Mouse (Mus musculus): Measurements from ENCODE around the gene Il1rapl1. TPM values are rescaled to one million over a fixed set of nuclear protein-coding genes. Genes with fewer than 3 reads are reported as not detected.
"Not testable (repeated sequence)": the region's sequence is repeated elsewhere in the genome, so short reads cannot be mapped to it uniquely, and the experiment has no call there.

Il1rapl1 gene
- polyA plus RNA-seq, 1 experiment from 2014 or later: 5.8 TPM

- Histone ChIP-seq H3K27ac (replicated peaks) (no peak overlapping the region), H3K27me3 (replicated peaks) (no peaks in the 10 kb centered on the region), H3K4me2 (no peak overlapping the region), H3K4me3 (replicated peaks) (no peak overlapping the region), H3K9me3 (replicated peaks) (no peaks in the 10 kb centered on the region), H3K9ac (replicated peaks) (no peak overlapping the region), H3K36me3 (no peaks in the 10 kb centered on the region), H3K4me1 (no peaks in the 10 kb centered on the region)
- ATAC-seq (ENCODE audit: low FRiP score): no peak
Observed at GRCm38 (mm10) chrX:87507997-87508396, 607.4 kb downstream of the Il1rapl1 start.

- Histone ChIP-seq H3K9me3 (replicated peaks) (no peaks in the 10 kb centered on the region), H3K4me3 (replicated peaks) (no peak overlapping the region), H3K27me3 (replicated peaks) (no peaks in the 10 kb centered on the region), H3K36me3 (no peaks in the 10 kb centered on the region), H3K27ac (replicated peaks) (no peak overlapping the region), H3K4me1 (no peaks in the 10 kb centered on the region), H3K4me2 (no peak overlapping the region), H3K9ac (replicated peaks) (no peak overlapping the region)
- 79% methylated on average over 5 of the region's 5 CpGs for WGBS
- no peak for ATAC-seq (ENCODE audit: low FRiP score)
Observed at GRCm38 (mm10) chrX:87502604-87503003, 612.8 kb downstream of the Il1rapl1 start.

GRCm38 (mm10) chrX:87483416-87483815 lies 632.0 kb downstream of the Il1rapl1 start:
- Histone ChIP-seq H3K36me3 (no peaks in the 10 kb centered on the region), H3K27me3 (replicated peaks) (no peaks in the 10 kb centered on the region), H3K4me3 (replicated peaks) (no peak overlapping the region), H3K9me3 (replicated peaks) (no peaks in the 10 kb centered on the region), H3K4me1 (no peaks in the 10 kb centered on the region), H3K4me2 (no peak overlapping the region), H3K27ac (replicated peaks) (no peak overlapping the region), H3K9ac (replicated peaks) (no peak overlapping the region)
- WGBS: 95% methylated on average over 1 of the region's 1 CpGs
- no peak for ATAC-seq (ENCODE audit: low FRiP score)

- H3K27me3 ChIP-seq (replicated peaks); H3K36me3 ChIP-seq: not testable (repeated sequence)
- 60% methylated on average over 11 of the region's 11 CpGs for WGBS
Observed at GRCm38 (mm10) chrX:87238191-87238590, 877.3 kb downstream of the Il1rapl1 start.

GRCm38 (mm10) chrX:87225280-87225679 lies 890.2 kb downstream of the Il1rapl1 start:
- Histone ChIP-seq H3K36me3 (no peaks in the 10 kb centered on the region), H3K27me3 (replicated peaks) (no peaks in the 10 kb centered on the region), H3K4me2 (no peak overlapping the region), H3K9me3 (replicated peaks) (no peaks in the 10 kb centered on the region), H3K9ac (replicated peaks) (no peak overlapping the region), H3K4me1 (no peaks in the 10 kb centered on the region), H3K4me3 (replicated peaks) (no peak overlapping the region), H3K27ac (replicated peaks) (no peak overlapping the region)
- ATAC-seq (ENCODE audit: low FRiP score): no peak; the same call in 1 of the 2 replicates

More at GRCm38 (mm10) chrX:87238191-87238590, 877.3 kb downstream of the Il1rapl1 start:
- not testable (repeated sequence) for H3K9ac ChIP-seq (replicated peaks); H3K4me3 ChIP-seq (replicated peaks); H3K4me2 ChIP-seq; H3K4me1 ChIP-seq; H3K9me3 ChIP-seq (replicated peaks); ATAC-seq (ENCODE audit: low FRiP score); H3K27ac ChIP-seq (replicated peaks)

- Histone ChIP-seq H3K27me3 (replicated peaks) (no peaks in the 10 kb centered on the region), H3K9ac (replicated peaks) (no peak overlapping the region), H3K4me3 (replicated peaks) (no peak overlapping the region), H3K27ac (replicated peaks) (no peak overlapping the region), H3K9me3 (replicated peaks) (no peaks in the 10 kb centered on the region), H3K4me2 (no peak overlapping the region), H3K36me3 (no peaks in the 10 kb centered on the region), H3K4me1 (no peaks in the 10 kb centered on the region)
- no peak for ATAC-seq (ENCODE audit: low FRiP score)
Observed at GRCm38 (mm10) chrX:87002296-87002695, 1113.1 kb downstream of the Il1rapl1 start.

- Histone ChIP-seq H3K9ac (replicated peaks) (no peak overlapping the region), H3K36me3 (no peaks in the 10 kb centered on the region), H3K9me3 (replicated peaks) (no peaks in the 10 kb centered on the region), H3K27ac (replicated peaks) (no peak overlapping the region), H3K4me1 (no peaks in the 10 kb centered on the region), H3K4me2 (no peak overlapping the region), H3K27me3 (replicated peaks) (no peaks in the 10 kb centered on the region), H3K4me3 (replicated peaks) (no peak overlapping the region)
- 27% methylated on average over 1 of the region's 1 CpGs for WGBS
- peak; percentile 47; the same call in 1 of the 2 replicates for ATAC-seq (ENCODE audit: low FRiP score)
Observed at GRCm38 (mm10) chrX:86955126-86955525, 1160.3 kb downstream of the Il1rapl1 start.

- no peak overlapping the region for H3K4me3 ChIP-seq (replicated peaks)
- ATAC-seq (ENCODE audit: low FRiP score): peak; percentile 63
- WGBS: 54% methylated on average over 1 of the region's 1 CpGs
- no peak overlapping the region for H3K9ac ChIP-seq (replicated peaks)
- H3K27ac ChIP-seq (replicated peaks): no peak overlapping the region
- no peaks in the 10 kb centered on the region for H3K4me1 ChIP-seq
- no peak overlapping the region for H3K4me2 ChIP-seq
- no peaks in the 10 kb centered on the region for H3K9me3 ChIP-seq (replicated peaks)
- no peaks in the 10 kb centered on the region for H3K36me3 ChIP-seq
- no peaks in the 10 kb centered on the region for H3K27me3 ChIP-seq (replicated peaks)
Observed at GRCm38 (mm10) chrX:86954614-86955013, 1160.8 kb downstream of the Il1rapl1 start.

- no peak overlapping the region for H3K4me2 ChIP-seq
- no peaks in the 10 kb centered on the region for H3K36me3 ChIP-seq
- no peak overlapping the region for H3K4me3 ChIP-seq (replicated peaks)
- no peaks in the 10 kb centered on the region for H3K9me3 ChIP-seq (replicated peaks)
- ATAC-seq (ENCODE audit: low FRiP score): no peak
- H3K9ac ChIP-seq (replicated peaks): no peak overlapping the region
- H3K27me3 ChIP-seq (replicated peaks): no peaks in the 10 kb centered on the region
- 66% methylated on average over 2 of the region's 2 CpGs for WGBS
- no peaks in the 10 kb centered on the region for H3K4me1 ChIP-seq
- H3K27ac ChIP-seq (replicated peaks): no peak overlapping the region
Observed at GRCm38 (mm10) chrX:86950940-86951339, 1164.5 kb downstream of the Il1rapl1 start.

GRCm38 (mm10) chrX:86949112-86949511 lies 1166.3 kb downstream of the Il1rapl1 start:
- H3K4me1 ChIP-seq: no peaks in the 10 kb centered on the region
- H3K27me3 ChIP-seq (replicated peaks): no peaks in the 10 kb centered on the region
- H3K4me3 ChIP-seq (replicated peaks): no peak overlapping the region
- no peak overlapping the region for H3K9ac ChIP-seq (replicated peaks)
- H3K27ac ChIP-seq (replicated peaks): no peak overlapping the region
- H3K9me3 ChIP-seq (replicated peaks): no peaks in the 10 kb centered on the region
- H3K4me2 ChIP-seq: no peak overlapping the region
- no peak for ATAC-seq (ENCODE audit: low FRiP score)
- no peaks in the 10 kb centered on the region for H3K36me3 ChIP-seq

GRCm38 (mm10) chrX:86854835-86855234 lies 1260.6 kb downstream of the Il1rapl1 start:
- no peak overlapping the region for H3K9ac ChIP-seq (replicated peaks)
- no peaks in the 10 kb centered on the region for H3K36me3 ChIP-seq
- H3K4me1 ChIP-seq: no peaks in the 10 kb centered on the region
- H3K4me3 ChIP-seq (replicated peaks): no peak overlapping the region
- H3K27ac ChIP-seq (replicated peaks): no peak overlapping the region
- H3K27me3 ChIP-seq (replicated peaks): no peaks in the 10 kb centered on the region
- ATAC-seq (ENCODE audit: low FRiP score): no peak
- H3K9me3 ChIP-seq (replicated peaks): no peaks in the 10 kb centered on the region
- WGBS: 49% methylated on average over 2 of the region's 2 CpGs
- H3K4me2 ChIP-seq: no peak overlapping the region

GRCm38 (mm10) chrX:86808218-86808617 lies 1307.2 kb downstream of the Il1rapl1 start:
- no peak for ATAC-seq (ENCODE audit: low FRiP score)
- WGBS: 83% methylated on average over 3 of the region's 3 CpGs
- H3K4me1 ChIP-seq: no peaks in the 10 kb centered on the region

GRCm38 (mm10) chrX:86802725-86803124 lies 1312.7 kb downstream of the Il1rapl1 start:
- no peak overlapping the region for H3K27ac ChIP-seq (replicated peaks)
- H3K4me1 ChIP-seq: no peaks in the 10 kb centered on the region
- no peaks in the 10 kb centered on the region for H3K27me3 ChIP-seq (replicated peaks)
- H3K4me2 ChIP-seq: no peak overlapping the region
- H3K9me3 ChIP-seq (replicated peaks): no peaks in the 10 kb centered on the region
- WGBS: 54% methylated on average over 2 of the region's 2 CpGs
- no peak for ATAC-seq (ENCODE audit: low FRiP score)
- no peak overlapping the region for H3K4me3 ChIP-seq (replicated peaks)
- no peaks in the 10 kb centered on the region for H3K36me3 ChIP-seq
- H3K9ac ChIP-seq (replicated peaks): no peak overlapping the region

More at GRCm38 (mm10) chrX:86808218-86808617, 1307.2 kb downstream of the Il1rapl1 start:
- H3K27ac ChIP-seq (replicated peaks): no peak overlapping the region
- H3K36me3 ChIP-seq: no peaks in the 10 kb centered on the region
- no peak overlapping the region for H3K4me3 ChIP-seq (replicated peaks)
- H3K9me3 ChIP-seq (replicated peaks): no peaks in the 10 kb centered on the region
- no peak overlapping the region for H3K9ac ChIP-seq (replicated peaks)
- no peaks in the 10 kb centered on the region for H3K27me3 ChIP-seq (replicated peaks)
- no peak overlapping the region for H3K4me2 ChIP-seq

All from neural tube, embryonic 15.5 days (tissue).